Mouse (Mus musculus) NIH3T3 (cell line): ENCODE data around the gene Acox1.

Experiments used
- DNase-seq: peaks from one replicate; pipeline ENCODE4 v3.0.0-alpha.2; 2012; ENCODE audit warnings: low read depth

Acox1 gene

DNA sequence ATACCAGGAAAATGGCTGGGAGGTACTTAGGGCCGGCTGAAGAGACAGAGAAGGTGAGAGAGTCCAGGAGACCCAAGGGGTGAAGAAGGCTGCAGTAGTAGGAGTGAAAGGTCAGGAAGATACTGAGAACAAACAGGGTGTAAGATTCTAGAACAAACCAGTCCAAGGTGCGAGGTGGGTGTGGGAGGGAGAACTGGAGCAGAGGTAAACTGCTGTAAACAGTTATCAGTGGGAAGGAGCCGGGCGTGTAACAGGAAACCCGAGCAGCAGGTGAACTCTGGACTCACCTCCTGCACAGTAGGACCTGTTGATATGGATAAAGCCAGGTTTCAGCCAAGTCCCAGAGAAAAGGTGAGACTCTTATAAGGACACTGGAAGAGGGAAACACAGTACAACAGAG lies 11.9 kb upstream of the Acox1 start:
- DNase-seq = no peak

DNA sequence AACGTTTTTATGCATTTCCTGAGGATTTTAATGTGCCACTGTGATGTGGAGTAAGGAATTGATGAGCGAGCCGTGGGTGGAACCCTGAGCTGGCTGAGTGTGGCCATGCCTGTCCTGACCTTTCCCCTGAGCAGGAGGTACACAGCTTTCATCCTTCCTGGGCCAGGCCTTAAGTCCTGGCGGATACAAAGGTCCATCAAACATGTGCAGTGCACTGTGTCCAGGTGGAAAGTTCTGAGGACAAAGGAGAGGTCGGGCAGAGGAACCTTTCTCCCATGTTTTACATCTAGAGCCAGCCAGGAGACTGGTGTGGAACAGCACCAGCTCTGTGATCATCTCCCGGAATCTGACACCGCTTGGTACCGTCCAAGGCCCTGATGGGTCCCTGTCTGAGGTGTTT lies 10.4 kb upstream of the Acox1 start:
- DNase-seq = no peak

DNA sequence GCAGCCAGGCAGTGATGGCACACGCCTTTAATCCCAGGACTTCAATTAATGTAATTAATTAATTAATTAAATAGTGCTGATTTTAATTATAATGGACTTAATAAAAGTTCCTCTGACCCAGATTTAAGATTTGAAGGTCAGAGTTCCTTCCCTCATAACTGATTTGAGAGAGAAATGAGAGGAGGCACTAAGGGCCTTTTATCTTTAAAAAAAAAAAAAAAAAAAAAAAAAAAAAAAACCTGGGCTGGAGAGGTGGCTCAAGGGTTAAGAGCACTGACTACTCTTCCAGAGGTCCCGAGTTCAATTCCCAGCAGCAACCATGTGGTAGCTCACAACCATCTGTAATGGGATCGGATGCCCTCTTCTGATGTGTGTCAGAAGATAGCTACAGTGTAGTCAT lies 9.8 kb upstream of the Acox1 start:
- DNase-seq = no peak

DNA sequence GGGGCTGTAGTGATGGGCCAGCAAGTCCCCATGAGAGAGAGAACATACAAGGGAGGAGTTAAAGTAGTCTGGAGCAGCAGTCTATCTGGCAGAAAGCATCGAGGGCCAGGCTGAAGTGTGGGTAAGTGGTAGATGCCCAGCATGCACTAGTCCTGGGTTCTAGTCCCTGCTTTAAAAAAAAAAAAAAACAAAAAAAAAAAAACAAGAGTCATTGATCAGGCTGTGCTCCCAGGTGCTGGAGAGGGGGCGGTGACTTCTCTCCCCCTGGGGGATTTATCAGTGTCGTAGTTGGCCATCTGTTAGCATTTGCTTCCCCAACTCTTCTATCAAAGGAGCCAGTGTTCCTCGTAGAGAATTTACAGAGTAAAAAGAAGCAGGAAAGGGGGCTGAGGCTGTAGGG lies 7.8 kb upstream of the Acox1 start:
- no peak for DNase-seq

DNA sequence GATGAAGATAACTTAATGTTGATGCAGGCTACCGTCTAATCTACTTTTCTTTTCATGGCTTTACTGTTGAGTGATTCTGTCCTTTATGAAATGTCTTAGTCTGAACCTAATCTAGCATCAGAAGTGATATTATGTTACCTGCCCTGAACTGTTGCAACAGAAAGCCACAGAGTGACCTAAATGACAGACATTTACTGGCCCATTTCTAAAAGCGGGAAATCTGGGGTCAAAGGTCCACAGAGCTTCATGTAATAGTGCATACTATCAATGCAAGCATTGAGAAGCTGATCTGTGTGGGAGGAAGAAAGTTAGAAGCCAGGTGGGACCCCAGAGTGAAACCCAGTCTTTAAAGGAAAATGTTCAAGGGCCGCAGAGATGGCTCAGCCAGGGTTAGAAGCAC lies 4.3 kb upstream of the Acox1 start:
- no peak for DNase-seq

DNA sequence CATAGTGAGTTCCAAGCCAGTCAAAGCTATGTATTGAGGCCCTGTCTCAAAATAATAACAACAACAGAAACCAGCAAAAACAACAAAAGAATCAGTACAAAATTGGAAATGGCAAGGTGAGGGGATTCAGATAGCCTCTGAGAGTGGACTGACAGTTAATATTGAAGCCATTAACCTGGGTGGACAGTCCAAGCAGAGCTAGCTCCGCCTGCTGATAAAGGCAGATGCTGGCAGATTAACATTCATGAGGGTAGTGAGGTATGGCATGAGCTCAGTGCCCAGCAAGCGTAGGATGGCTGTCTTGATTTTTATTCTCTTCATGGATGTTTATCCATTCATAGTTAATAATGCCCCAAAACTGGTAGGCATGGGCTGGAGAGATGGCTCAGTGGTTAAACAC lies 2.3 kb upstream of the Acox1 start:
- no peak for DNase-seq

DNA sequence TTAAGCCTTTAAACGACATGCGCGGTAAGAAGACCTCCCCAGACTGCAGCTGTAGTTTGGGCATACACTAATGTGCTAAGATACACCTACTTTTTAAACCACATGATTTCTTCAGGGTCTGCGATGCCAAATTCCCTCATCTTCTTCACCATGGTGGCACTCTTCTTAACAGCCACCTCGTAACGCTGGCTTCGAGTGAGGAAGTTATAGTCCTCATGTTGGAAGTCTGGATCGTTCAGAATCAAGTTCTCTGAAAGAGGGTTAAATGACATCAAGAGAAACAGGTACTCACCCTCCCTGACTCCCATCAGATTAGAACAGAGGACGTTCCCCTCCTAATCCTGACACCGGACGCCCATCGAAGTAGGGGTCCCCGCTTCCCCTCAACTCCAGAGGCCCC lies 713 bp downstream of the Acox1 start:
- DNase-seq = peak; percentile 15

DNA sequence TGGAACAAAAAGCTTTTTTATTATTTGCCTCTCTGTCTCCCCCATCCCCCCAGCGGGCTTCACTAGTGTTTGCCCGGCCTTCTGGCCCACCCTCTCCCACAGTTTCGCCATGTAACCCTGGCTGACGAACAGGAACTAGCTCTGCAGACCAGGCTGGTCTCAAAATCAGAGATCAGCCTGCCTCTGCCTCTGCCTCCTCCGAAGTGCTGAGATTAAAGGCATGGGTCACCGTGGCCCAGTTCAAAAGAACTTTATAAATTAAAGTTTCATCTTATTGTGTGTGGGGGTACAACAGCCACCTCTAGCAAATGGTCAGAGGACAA lies 1.3 kb downstream of the Acox1 start:
- no peak for DNase-seq

DNA sequence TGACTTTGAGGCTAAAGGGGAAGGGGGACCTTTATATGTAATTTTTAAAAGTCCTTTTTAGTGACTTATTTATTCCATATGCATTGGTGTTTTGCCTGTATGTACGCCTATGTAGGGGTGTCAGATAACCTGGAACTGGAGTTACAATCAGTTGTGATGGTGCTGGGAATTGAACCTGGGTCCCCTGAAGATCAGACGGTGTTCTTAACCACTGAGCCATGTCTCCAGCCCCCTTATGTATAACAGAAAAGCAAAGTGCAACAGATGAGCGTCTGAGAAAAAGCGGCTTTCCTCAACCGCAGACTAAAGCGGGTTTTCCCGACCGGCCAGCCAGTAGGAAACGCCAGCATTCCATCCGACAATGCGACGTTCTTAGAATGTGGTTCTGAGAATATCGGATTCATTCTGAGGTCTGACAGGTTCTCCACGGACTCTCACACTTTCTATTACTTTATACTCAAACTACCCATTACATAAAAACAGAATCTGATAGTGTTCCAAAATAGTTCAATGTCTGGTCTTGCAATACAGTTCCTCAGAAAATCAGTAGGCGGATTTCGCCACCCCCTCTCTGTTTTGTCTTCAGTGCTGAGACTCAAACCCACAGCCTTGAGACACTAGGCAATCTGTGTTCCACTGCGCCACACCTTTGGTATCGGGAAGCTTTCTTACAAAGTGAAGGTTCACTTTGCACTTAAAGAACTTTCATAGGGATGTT lies 1.8 kb downstream of the Acox1 start:
- DNase-seq = no peak

DNA sequence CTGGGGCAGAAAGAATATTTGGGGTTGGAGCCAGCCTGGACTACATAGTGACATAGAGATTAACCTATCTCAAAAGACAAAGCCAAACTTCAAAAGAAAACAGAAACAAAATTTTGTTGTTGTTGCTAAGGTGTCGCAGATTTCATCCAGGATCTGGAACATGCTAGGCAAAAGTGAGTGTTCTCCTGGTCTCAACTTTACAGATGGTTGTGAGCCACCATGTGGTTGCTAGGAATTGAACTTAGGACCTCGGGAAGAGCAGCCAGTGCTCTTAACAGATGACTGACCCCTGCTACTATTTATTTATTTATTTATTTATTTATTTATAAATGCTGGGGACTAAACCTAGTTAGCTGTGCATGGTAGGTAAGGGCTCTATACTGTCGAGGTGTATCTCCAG lies 2.5 kb downstream of the Acox1 start:
- DNase-seq = no peak

DNA sequence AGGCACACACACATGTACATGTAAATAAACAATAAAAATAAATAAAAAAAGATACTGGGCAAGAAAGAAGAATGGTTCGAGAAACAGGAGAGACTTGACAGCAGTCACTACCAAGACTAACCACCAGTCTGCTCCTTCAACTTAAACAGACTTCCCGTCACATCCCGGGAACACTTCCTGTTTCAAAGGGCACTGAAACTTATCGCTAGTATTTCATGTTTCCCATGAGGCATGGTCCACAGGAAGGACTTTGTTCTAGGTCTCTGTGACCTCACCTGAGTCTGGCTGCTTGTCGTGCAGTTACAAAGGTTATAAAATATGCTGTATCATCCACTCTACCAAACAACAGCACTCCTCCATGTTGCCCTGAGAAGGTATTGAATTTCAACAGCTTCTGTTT lies 3.6 kb downstream of the Acox1 start:
- no peak for DNase-seq

DNA sequence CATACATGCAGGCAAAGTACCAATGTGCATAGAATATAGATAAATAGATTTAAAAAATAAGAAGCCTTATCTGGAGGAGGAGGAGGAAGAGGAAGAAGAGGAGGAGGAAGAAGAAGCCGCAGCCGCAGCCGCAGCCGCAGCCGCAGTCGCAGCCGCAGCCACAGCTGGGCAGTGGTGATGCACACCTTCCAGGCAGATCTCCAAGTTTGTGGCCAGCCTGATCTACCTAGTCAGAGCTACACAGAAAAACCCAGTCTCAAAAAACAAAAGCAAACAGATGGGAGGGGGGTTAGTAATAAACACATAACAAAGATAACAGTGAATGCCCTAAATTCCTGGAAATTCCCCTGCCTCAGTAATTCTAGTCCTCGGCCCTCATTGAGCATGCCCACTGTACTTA lies 4.2 kb downstream of the Acox1 start:
- DNase-seq = no peak

DNA sequence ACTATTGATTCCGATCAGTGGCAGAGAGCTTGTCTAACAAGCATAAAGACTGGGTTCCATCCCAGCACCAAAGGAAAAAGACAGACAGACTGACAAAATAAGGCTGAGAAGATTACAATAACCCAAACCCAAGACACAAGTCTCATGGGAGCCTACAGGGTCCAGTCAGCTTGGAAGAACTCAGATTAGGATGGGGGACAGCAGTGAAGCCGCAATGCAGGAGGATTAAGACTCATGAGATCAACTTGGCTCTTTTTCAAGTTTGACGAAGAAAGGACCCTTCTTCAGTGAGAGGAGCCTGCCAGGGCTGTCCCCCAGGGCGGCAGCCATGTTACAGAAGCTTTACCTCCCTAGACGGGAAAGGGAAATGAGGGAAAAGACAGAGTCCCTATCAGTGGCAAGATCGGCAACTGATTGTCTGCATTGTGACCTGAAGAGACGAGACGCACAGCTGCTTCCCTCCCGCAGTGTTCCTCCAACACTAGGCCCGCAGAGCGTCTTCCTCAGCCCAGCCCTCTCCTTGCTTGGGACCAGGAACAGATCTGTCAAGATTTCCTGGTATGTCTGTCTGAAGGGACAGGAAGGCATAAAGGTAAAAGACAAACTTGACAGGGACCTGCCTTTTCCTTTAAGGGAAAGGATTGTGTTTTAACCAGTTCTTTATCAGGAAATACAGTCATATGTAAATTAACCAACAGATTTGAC lies 11.5 kb downstream of the Acox1 start:
- DNase-seq = no peak

DNA sequence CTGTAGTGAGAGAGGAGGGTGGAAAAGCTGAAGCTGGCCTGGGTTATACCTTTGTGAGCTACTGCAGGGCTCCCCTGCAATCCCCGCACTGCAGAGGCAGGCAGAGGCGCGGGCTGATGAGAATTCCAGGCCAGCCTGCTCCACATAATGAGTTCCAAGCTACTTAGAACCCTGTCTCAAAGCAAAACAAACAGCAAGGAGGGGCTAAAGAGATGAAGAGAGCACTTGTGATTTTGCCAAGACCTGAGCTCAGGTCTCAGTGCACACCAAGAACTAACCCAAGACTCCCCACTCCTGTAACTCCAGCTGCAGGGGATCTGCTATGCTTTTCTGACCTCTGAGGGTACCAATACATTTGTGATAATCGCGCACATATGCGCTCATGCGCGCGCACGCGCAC lies 12.5 kb downstream of the Acox1 start:
- DNase-seq = no peak

DNA sequence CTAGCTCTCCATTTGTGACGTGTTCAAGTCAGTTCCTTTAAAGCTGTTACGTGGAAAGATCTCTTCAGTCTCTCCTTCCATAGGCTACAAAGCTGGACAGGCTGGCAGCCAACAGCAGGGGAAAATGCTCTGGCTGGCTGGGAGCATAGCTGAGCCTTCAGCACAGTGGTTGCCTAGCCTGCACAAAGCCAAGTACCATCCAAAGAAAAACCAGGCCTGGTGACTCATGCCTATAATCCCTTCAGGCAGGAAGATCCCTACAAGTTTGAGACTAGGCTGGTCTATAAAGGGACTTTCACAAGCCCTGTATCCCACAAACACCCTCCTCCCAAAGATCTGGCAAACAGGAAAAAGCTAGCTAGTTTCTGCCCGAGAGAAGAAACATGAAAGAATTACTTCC lies 13.0 kb downstream of the Acox1 start:
- DNase-seq = peak; percentile 82

DNA sequence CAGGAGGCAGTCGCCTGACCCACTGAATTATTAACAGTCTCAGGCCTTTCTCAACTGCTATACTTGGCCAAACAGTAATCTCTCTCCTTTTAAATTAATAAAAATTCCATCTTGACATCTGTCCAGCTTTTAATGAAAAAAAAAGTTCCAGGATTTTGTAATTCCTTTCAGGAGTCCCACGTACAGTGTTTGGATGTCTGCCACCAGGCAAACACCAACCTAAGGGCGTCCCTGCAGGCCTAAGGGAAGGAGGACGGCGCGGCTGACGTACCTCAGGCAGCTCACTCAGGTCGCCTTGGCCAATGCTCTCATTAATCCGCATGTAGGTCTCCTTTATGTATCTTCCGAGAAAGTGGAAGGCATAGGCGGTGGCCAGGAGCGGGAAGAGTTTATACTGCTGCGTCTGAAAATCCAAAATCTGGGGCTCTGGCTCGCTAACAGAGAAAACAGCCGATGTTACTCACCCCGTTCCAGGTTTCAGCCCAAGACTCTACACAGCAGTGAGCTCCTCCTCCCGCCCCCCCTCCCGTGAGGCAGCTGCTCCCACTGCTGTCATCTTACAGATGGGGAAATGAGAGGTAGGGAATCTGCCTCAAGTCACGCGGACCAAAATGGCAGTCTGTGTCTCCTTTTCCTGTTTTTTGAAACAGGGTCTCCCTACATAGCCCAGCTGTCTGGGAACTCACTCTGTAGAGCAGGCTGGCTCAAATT lies 20.3 kb downstream of the Acox1 start:
- no peak for DNase-seq

DNA sequence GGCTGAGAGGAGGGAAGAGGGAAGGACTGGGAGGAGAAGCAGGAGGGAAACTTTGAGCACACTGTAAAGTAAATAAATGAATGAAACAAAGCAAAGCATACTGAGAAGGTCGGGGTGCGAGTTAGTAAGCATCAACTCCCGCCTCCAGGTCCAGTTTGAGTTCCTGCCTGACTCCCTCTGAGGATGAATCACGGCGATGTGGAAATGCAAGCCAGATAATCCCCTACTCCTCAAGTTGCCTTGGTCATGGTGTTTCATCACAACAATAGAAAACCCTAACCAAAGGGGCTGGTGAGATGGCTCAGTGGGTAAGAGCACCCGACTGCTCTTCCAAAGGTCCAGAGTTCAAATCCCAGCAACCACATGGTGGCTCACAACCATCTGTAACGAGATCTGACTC lies 22.8 kb downstream of the Acox1 start:
- peak; percentile 83 for DNase-seq

DNA sequence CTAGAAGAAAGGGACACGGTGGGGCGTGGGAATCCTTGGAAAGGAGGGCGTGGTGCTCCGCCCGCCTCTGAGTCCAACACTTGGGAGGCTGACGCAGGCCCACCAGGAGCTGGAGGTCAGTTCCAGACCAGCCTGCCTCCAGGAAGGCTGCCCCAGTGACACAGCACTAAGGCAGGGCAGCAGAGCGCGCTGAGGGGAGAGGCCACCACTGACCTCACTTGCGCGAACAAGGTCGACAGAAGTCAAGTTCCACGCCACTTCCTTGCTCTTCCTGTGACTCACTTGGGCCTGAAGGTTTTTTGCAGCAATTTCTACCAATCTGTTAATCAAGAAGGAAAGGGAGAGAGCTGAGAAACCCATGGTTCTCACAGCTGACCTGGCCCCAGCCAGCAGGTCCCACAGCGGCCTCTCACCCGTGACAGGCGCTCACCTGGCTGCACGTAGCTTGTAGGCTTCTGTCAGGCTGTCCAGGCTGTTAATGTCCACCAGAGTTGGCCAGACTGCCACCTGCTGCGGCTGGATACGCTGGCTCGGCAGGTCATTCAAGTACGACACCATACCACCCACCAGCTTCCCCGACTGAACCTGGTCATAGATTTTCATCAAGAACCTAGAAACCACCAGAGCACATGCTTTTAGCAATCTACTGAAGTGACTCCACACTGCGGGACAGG lies 23.9 kb downstream of the Acox1 start:
- DNase-seq = no peak

DNA sequence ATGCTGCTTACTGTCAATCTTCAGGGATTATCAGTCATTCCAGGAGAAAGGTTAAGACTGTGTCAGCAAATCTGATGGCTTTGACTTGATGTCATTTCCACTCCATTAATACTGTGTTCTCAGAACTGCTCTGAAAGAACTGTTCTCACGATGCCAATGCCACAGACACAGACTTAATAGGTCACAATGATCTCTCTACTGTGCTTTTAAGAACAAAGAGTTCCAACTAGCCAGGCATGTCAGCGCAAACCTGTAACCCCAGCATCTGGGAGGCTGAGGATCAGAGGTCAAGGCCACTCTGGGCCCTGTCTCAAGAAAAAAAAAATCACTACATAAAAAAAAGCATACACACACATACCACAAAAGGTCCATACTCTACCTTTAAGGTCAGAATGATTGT lies 26.9 kb downstream of the Acox1 start:
- DNase-seq = no peak

DNA sequence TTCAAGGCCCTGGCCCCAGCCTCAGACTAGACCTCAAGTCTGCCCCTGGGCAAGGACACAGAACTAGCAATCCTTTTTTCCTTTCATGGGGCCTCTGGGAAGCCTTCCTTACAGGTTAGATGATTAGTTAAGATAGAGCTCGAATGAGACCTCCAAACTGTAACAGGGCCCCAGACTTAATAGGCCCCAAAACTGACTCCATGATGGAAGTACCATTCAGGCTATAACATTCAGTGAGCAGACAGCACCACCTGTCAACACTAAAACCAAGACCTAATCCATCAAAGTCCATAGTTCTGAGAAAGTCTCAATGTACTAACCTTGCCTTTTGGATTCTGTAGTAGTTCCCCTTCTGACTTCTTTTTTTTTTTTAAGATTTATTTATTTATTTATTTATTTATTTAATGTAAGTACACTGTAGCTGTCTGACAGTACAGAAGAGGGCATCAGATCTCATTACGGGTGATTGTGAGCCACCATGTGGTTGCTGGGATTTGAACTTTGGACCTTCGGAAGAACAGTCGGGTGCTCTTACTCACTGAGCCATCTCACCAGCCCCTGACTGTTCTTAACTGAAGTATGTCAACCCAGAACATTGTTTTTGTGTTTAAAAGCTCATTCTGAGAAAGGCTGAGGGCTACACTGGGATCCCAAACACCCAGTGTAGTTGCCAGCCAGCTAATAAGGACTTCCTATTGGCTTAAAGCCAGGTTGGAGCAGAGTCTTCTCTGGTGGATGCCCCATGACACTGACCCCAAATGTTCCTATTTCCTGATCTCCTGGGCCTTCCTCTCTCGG lies 28.6 kb downstream of the Acox1 start:
- DNase-seq = no peak

DNA sequence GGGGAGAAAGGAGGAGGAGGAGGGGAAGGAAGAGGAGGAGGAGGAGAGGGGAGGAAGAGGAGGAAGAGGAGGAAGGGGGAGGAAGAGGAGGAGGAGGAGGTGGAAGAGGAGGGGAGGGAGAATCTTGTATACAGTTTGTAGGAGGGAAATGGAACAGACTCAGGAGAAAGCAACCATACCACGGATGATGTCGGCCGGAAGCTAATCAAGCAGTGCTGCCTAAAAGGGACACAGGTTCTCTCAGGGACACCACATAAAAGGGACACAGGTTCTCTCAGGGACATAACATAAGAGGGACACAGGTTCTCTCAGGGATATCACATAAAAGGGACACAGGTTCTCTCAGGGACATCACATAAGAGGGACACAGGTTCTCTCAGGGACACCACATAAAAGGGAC lies 29.6 kb downstream of the Acox1 start:
- DNase-seq = no peak

DNA sequence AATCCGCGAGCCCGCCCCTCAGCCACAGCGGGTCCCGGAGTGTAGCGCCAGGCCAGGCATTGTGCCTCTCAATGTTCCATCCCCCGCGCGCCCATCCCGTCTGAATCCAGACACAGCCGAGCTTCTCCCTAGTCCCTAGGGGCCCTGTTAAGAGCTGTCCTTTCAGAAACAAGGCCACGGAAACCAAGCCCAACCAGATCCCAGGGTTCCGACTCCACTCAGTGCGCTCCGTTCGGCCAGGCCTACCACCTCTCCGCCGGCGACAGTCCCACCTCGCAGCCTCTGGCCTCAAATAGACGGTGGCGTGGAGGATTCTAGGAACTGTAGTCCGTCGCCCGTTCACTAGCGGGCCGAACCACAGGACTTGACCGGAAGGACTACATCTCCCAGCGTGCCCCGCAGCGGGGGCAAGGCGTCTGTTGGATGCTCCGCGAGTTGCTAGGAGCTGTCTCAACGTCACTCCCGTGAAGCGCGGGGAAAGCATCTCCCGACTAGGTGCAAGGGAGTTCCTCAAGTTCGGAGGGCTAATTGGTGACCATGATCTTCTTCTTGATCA lies 30.9 kb downstream of the Acox1 start, which contains the start of gene Fbf1:
Fbf1 (minus strand) TSS at position 283 of the 556 bp plus-strand sequence.
- DNase-seq = peak; percentile 96
